ENCODE assay signal across 11 mouse cellular contexts in the genomic region with DNA sequence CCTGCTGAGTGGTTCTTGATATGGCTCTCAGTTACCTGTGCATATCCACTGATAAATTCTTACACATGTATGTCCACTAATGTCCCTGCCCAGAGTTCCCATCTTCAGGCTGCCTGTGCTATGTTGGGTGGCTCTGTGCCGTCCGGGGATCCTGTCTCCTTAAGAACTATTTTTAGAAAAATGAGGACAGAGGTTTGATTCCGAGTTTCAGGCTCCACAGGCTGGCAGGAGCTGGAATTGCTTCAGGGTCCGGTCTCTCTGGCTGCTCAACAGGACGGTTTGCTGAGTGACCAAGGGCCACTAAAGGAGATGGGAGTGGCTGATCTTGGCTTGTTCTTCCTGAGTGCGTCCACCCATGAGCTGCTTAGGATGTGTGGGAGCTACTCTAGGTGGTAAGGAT. TPM values are rescaled to one million over a fixed set of nuclear protein-coding genes. Genes with fewer than 3 reads are reported as not detected.
A peak's percentile ranks its signal among the peaks of the same experiment; 100 is the strongest.
DNase-seq lines count a peak whose midpoint lies in the region; ATAC-seq and TF ChIP-seq lines count a peak whose summit lies in the region.
"Had no signal": no experiment of that assay in that cellular context is flagged by ENCODE, and none has a peak within 500 bp of the region (broad histone marks: within the 10 kb centered on the region; RNA-seq: fewer than 3 reads in every experiment).

No protein-coding gene starts in this region.

- no peak for DNase-seq in frontal cortex, postnatal 14 days (ENCODE audit: low spot score in 2 of 2)
- no peak for DNase-seq in CH12.LX (ENCODE audit: extremely low read depth)
- DNase-seq in gastrocnemius, adult 8-10 months (ENCODE audit: low spot score in 2 of 2) = peak; percentile 23 to 45
- peak; percentile 32 for DNase-seq in kidney, postnatal 10 days
- no peak for DNase-seq in left cerebral cortex, adult 9 months (ENCODE audit: low spot score in 2 of 2)
- DNase-seq in left cerebral cortex, postnatal 14 days (ENCODE audit: low spot score in 2 of 2) = no peak

- in situ Hi-C loops in CH12.LX (cut with MboI; ENCODE audit: low pct_ligation_motif_present, low pct_unique_long_range_greater_than_20kb, low sequenced_read_pairs) = no loop called here

- no peak overlapping the region for H3K4me2 ChIP-seq in CH12.LX (ENCODE audit: insufficient read depth, low read depth, poor library complexity, severe bottlenecking)
- H3K4me2 ChIP-seq: forebrain, embryonic 12.5 days; limb, embryonic 12.5 days had no signal

- intact Hi-C loops in left cerebral cortex, postnatal 14 days (cut with DNase I) = no loop called here

- TF ChIP-seq EP300 in CH12.LX (IDR thresholded peaks at IDR 0.05; ENCODE audit: low read length) = no peak

- H3K27me3 ChIP-seq in CH12.LX (replicated peaks) = no peaks in the 10 kb centered on the region
- H3K27me3 ChIP-seq: forebrain, embryonic 12.5 days; limb, embryonic 12.5 days had no signal

- H3K79me2 ChIP-seq in CH12.LX (replicated peaks; ENCODE audit: control insufficient read depth, extremely low read depth, insufficient read depth, poor library complexity, severe bottlenecking) = no peaks in the 10 kb centered on the region

- peak overlapping the region; percentile 40; the same call in 1 of the 2 replicates for H3K27ac ChIP-seq in CH12.LX (ENCODE audit: insufficient read depth, low read depth)
- H3K27ac ChIP-seq: forebrain, embryonic 12.5 days; limb, embryonic 12.5 days had no signal

- TF ChIP-seq RAD21 in CH12.LX (IDR thresholded peaks at IDR 0.05; ENCODE audit: low read depth, low read length) = no peak

- TF ChIP-seq CTCF in CH12.LX (conservative IDR thresholded peaks at IDR 0.05 in 1 of 2, IDR thresholded peaks at IDR 0.05 in 1 of 2; ENCODE audit: low read depth in 2 of 2, low read length in 2 of 2) = no peak

- no peak for TF ChIP-seq POLR2A in CH12.LX (IDR thresholded peaks at IDR 0.05; ENCODE audit: low read depth, low read length)

- peaks cover 7% of the 10 kb centered on the region for H3K9me3 ChIP-seq in CH12.LX (replicated peaks; ENCODE audit: low read length)
- H3K9me3 ChIP-seq: forebrain, embryonic 12.5 days; limb, embryonic 12.5 days had no signal

- peaks cover 26 to 72% of the 10 kb centered on the region in 2 experiments for H3K4me1 ChIP-seq in CH12.LX (ENCODE audit: control insufficient read depth in 1 of 2, insufficient read depth in 2 of 2)

- dilution Hi-C loops in CH12.LX (cut with MboI; ENCODE audit: extremely low pct_ligation_motif_present, extremely low pct_unique_long_range_greater_than_20kb, low sequenced_read_pairs) = no loop called here

- no peaks in the 10 kb centered on the region for H3K36me3 ChIP-seq in CH12.LX (replicated peaks in 1 of 2; ENCODE audit: control insufficient read depth in 1 of 2, insufficient read depth in 1 of 2, low read length in 1 of 2)
- H3K36me3 ChIP-seq: forebrain, embryonic 12.5 days; limb, embryonic 12.5 days had no signal

- ATAC-seq in frontal cortex, adult (ENCODE audit: low TSS enrichment) = peak; percentile 41
- ATAC-seq in erythroid progenitor cell, adult 5-6 weeks (replicated peaks; ENCODE audit: low FRiP score, poor library complexity, severe bottlenecking) = no peak

- H3K9ac ChIP-seq in CH12.LX (ENCODE audit: insufficient read depth, low read depth) = no peak overlapping the region
- H3K9ac ChIP-seq: forebrain, embryonic 12.5 days; limb, embryonic 12.5 days had no signal

- no peak overlapping the region for H3K4me3 ChIP-seq in CH12.LX (replicated peaks in 1 of 3; ENCODE audit: low read depth in 2 of 3, low read length in 2 of 3, poor library complexity in 1 of 3)
- H3K4me3 ChIP-seq: forebrain, embryonic 12.5 days; limb, embryonic 12.5 days had no signal

TF ChIP-seq in CH12.LX, 34 proteins besides CTCF, POLR2A, EP300 and RAD21:
- no peak for TF ChIP-seq MAX (IDR thresholded peaks at IDR 0.05; ENCODE audit: low read length)
- TF ChIP-seq CHD2 (IDR thresholded peaks at IDR 0.05; ENCODE audit: low read length) = no peak
- TF ChIP-seq JUN (IDR thresholded peaks at IDR 0.05; ENCODE audit: insufficient read depth, low read depth, low read length) = no peak

RNA-seq across cellular contexts. Expression of a gene that starts 19.8 kb away (rescaled TPM):
- total RNA-seq in CH12.LX (2012; rRNA removed) (115 and 138 TPM in 2 replicates), CH12.LX (2014; rRNA removed) (122 and 142 TPM in 2 replicates)
- 74.5 and 81.7 TPM in 2 replicates for polyA plus RNA-seq in CH12.LX (2012; ENCODE audit: insufficient read length, low read depth)
- 1 to 10 TPM in 1 of 4 experiments, under 1 TPM in 3; 0.17 to 2.5 (median 0.77) TPM for total RNA-seq in gastrocnemius, adult 8-10 months (2022)
- total RNA-seq in erythroid progenitor cell, adult 5-6 weeks (2015; ENCODE audit: low replicate concordance) = 8.6 and 11.3 TPM in 2 replicates
- 5.1 TPM in 2 replicates for total RNA-seq in erythroid progenitor cell, adult 5-6 weeks (2017; ENCODE audit: low replicate concordance)
- total RNA-seq in left cerebral cortex, postnatal 14 days (2021) = under 1 TPM; 0.13 to 0.93 TPM
- polyA plus RNA-seq: C2C12; limb, embryonic 12.5 days had no signal

Comparison
In these comparisons a context has a peak if more than half of its experiments do, and no peak if none do; other contexts are left out.
1. DNase-seq: peak in gastrocnemius, adult 8-10 months (2 of 2) and kidney, postnatal 10 days (single experiment); none in frontal cortex, postnatal 14 days (0 of 2), CH12.LX (single experiment), left cerebral cortex, adult 9 months (0 of 2) and left cerebral cortex, postnatal 14 days (0 of 2).
2. RNA of a gene that starts 19.8 kb away (total RNA-seq): 115 to 142 TPM in CH12.LX; 5.1 to 11.3 TPM in erythroid progenitor cell, adult 5-6 weeks, 0.13 to 0.93 TPM in left cerebral cortex, postnatal 14 days and 0.17 to 2.5 TPM in gastrocnemius, adult 8-10 months; every median in the first group is over 4 times any median in the second.